Mouse (Mus musculus) olfactory bulb, adult 2 months (tissue): Measurements from ENCODE around the gene Nipal1. TPM values are rescaled to one million over a fixed set of nuclear protein-coding genes. Genes with fewer than 3 reads are reported as not detected.

Experiments
- H3K27ac ChIP-seq: fragments of 200-500 bp; 2 replicates; pipeline ENCODE4 v1.5.1; 2012; ENCODE audit warnings: low read depth, low read length; ENCODE audit not compliant: insufficient read depth
- H3K4me1 ChIP-seq: fragments of 200-500 bp; 2 replicates; pipeline ENCODE4 v1.6.1; 2012; ENCODE audit warnings: low read length; ENCODE audit not compliant: control insufficient read depth, insufficient read depth
- H3K4me3 ChIP-seq: fragments of 200-500 bp; 2 replicates; pipeline ENCODE4 v1.5.1; 2012; ENCODE audit warnings: mild to moderate bottlenecking, low read depth, low read length, moderate library complexity; ENCODE audit not compliant: insufficient read depth
- CTCF ChIP-seq: fragments of 200-500 bp; IDR thresholded peaks from 2 replicates; pipeline ENCODE4 v1.5.1; 2012; ENCODE audit warnings: low read depth, mild to moderate bottlenecking, low read length, moderate library complexity; ENCODE audit not compliant: insufficient read depth
- POLR2A ChIP-seq: fragments of 200-500 bp; IDR thresholded peaks from 2 replicates; pipeline ENCODE4 v1.6.1; 2012; ENCODE audit warnings: mild to moderate bottlenecking, low read depth, low read length, moderate library complexity; ENCODE audit not compliant: insufficient read depth
- WGBS: fragments of 180-500 bp; shearing (Covaris S2); methylation state at CpG from one replicate; pipeline ENCODE4 v1.1.7; 2018; 5-methylcytosine and 5-hydroxymethylcytosine counted together
- polyA plus RNA-seq: library from polyadenylated mRNA; stranded (reverse); fragments of >200 nt; gene quantifications from 2 replicates; pipeline ENCODE4 v1.2.4, GENCODE M21; 2012; ENCODE audit warnings: low replicate concordance; ENCODE audit not compliant: missing spikeins, insufficient read depth, insufficient read length

The Nipal1 gene
- polyA plus RNA-seq, 1 experiment, result not detected

DNA sequence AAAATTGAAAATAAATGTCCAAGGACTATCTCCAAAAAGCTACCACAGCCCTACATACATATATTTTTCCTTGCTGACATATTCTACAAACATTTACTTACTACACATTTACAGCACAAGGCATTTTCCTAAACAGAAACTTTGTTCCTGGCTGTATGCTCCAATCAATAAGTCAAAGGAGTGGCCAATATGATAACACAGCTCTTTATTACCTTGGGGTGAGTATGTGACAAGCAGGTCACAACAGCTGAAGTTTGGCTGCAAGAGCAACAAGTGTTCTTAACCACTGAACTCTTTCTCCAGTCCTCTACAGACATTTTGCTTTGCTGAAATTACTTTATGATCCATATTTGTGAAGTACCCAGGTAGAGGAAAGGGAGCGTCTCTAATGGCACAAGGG is 7.5 kb upstream of the Nipal1 start:
- TF ChIP-seq CTCF (no peak), POLR2A (no peak)
- no peaks in the 10 kb centered on the region for H3K4me1 ChIP-seq
- no peak overlapping the region for H3K4me3 ChIP-seq
- H3K27ac ChIP-seq, result no peak overlapping the region
- 98% methylated on average over 1 of the region's 1 CpGs for WGBS

DNA sequence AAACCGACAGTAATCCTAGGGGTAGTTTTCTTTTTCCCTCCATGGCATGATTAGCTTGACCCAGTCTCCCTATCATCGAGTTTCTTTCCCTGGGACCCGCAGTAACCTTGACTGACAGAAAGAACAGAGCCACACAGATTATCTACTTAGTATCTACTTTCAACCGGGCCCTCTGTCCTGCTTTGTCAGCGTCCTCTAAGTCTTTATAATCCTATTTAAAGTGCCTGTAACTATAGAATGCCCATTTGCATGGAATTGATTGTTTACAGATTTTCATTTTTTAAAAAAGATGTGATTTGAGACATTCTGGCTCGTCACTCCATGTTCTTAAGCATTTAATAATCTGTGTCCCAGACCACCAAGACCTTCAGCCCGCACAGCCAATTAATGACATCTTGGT is 3.9 kb upstream of the Nipal1 start:
- H3K4me3 ChIP-seq, result no peak overlapping the region
- no peak overlapping the region for H3K27ac ChIP-seq
- WGBS, result 80% methylated on average over 7 of the region's 7 CpGs
- H3K4me1 ChIP-seq, result peaks cover 12% of the 10 kb centered on the region
- TF ChIP-seq CTCF (no peak), POLR2A (no peak)

DNA sequence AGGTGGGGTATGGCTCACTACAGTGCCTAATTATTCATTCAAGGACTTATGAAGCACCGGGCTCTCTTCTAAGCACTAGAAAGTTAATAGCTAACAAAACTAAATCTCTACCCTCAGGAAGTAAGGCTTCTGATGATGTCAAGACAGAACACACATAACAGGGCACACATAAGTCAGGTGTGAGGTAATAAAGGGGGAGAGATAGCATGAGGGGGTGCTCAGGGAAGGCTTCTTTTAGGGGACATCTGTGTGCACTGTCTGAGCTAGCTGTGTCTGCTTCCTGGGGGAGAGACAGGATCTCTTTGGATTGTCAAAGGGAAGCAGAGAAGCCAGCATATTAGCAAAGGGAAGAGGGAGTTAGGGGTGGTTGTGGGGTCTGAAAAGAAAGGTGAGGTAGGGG is 3.4 kb upstream of the Nipal1 start, which contains the start of gene Cnga1:
Gene Cnga1, minus strand, starts transcription at position 101 of the 400 bp plus-strand sequence.
- TF ChIP-seq CTCF, result no peak
- TF ChIP-seq POLR2A, result no peak

DNA sequence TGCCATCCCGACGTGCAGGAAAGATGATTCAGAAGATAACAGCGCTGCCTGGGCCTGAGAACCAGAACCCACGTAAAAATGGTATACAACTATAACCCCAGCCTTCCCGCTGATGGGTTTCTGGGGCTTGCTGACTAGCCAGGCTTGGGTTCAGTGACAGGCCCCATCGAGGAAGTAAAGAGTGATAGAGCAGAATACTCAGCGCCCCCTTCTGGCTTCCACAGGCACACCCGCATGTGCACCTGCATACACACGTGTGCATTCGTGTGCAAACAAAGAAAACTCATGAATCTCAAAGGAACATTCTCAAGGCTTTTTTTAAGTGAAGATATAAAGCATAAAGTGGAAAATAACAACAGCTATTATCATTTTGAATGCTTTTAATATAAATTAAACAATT is 1.5 kb upstream of the Nipal1 start:
- H3K4me3 ChIP-seq, result no peak overlapping the region
- H3K27ac ChIP-seq, result no peak overlapping the region
- WGBS, result 56% methylated on average over 10 of the region's 10 CpGs
- peaks cover 12% of the 10 kb centered on the region for H3K4me1 ChIP-seq
- TF ChIP-seq POLR2A (no peak), CTCF (no peak)

More for the DNA sequence above, 3.4 kb upstream of the Nipal1 start, which contains the start of gene Cnga1:
- H3K27ac ChIP-seq, result no peak within 1 kb of the TSS
- 49% methylated on average over 1 of the region's 1 CpGs for WGBS
- peaks cover 12% of the 10 kb centered on the region for H3K4me1 ChIP-seq
- H3K4me3 ChIP-seq, result no peak within 1 kb of the TSS

DNA sequence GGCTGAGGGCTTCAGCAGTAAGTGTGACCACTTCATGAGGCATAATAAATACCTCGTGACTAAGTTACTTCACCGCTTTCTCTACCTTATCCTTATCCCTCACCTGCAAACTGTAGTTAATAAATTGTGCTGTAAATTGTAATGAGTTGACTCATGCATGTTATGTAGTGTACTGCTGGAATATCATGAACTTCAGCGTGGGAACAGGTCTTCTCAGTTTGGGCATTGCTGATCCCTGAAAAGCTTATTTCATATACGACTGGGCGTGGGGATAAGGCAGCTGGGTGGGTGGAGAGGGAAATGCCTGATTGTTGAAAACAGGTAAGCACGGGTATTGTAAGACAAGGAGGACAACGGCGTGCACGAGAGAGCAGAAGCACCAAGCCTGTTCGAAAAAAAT is 599 bp upstream of the Nipal1 start:
- peak overlapping the region; percentile 51 for H3K4me3 ChIP-seq
- H3K4me1 ChIP-seq, result peaks cover 12% of the 10 kb centered on the region
- TF ChIP-seq CTCF (no peak), POLR2A (no peak)
- no peak overlapping the region for H3K27ac ChIP-seq
- WGBS, result 26% methylated on average over 10 of the region's 10 CpGs

DNA sequence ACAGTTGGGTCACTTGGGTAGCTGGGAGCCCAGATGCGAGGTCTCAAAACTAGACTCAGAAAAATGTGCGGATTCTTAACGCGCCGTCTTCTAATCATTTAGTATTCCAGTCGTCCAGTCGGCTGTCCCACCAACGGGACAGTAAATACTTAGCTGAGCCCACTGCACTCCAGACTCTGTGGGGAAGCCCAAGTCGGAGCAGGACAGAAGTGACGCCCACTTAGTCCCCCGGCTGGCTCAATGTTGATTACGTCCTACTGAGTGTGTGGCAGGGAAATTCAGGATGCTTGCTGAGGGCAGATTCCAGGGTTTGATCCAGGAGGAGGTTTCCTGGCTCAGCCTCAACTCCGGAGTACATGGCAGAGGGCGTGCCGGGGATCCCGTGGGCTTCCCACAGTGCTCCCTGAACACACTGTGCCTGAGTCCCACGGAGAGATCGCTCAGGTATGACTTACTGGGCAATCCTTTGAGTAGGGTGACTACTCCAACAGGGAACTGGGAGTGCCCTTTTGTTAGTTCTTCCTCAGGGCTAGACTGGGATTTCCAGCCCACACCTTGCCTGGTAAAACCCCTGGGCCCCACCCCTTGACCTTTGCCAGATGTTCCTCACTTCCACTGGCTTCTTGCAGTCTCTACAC is 482 bp downstream of the Nipal1 start:
- peaks cover 12% of the 10 kb centered on the region for H3K4me1 ChIP-seq
- 5% methylated on average over 18 of the region's 18 CpGs for WGBS
- no peak overlapping the region for H3K27ac ChIP-seq
- no peak for TF ChIP-seq CTCF
- H3K4me3 ChIP-seq, result peak overlapping the region; percentile 51

DNA sequence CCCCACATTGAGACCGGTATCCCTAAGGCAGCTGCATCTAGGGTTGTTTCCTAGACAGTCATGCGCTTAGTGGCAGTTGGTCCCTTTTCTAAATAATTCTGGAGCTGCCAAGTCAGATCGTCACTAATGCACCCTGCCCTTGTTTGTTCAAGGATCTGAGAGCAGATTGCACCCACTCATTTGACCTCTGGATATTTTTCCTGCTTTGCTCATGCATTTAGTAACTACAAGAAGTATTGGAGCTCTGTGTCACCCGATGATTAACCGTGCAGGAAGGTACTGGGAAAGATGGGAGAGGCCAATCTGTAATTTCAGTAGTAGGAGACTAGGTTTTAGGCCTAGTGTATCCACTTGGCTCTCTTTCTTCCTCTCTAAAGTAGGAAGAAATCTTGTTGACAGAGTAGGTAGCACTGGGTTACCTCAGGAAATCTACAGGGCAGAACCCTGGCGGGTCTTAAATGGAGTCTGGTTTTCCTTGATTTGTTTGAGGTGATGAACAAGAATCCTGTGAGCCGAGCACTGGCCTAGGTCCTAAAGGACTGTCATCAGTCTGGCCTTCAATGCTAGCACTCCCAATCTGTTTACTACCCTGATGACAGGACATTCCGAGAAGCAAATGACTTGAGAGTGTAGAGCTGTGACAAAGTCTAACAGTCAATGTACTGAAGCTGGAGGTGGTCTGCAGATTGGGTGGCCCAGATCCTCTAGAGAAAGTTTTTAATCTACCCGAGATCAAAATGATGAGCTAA is 1.6 kb downstream of the Nipal1 start:
- H3K27ac ChIP-seq, result no peak overlapping the region
- H3K4me1 ChIP-seq, result peaks cover 12% of the 10 kb centered on the region
- WGBS, result 90% methylated on average over 9 of the region's 9 CpGs
- no peak for TF ChIP-seq POLR2A
- no peak for TF ChIP-seq CTCF
- H3K4me3 ChIP-seq, result no peak overlapping the region

DNA sequence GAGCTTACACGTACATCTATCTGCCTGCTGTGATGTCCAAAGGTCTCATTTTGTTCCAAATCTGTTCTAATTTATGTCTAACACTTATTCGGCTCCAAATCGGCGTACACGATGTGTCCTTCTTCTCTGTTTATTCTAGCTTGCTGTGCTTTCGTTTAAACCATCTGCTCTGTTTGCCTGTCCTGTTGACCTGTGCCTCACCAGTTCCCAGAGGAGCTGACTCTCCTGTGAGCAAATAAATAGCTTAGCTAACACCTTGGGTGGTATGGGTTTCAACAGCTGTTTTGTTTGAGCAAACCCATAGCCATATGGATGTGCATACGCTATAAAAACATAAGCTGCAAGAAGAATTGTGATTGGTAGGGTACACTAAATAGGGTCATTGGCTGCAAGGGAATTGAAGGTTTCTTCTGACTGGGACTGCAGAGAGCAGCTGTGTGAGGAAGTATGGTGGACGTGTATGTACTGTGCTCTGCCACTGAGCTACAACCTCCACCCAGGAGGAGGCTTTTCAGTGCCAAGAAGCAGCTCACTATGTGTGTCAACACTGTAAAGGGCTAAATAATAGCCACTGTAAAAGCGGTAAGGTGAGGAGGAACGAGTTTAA is 5.6 kb downstream of the Nipal1 start:
- WGBS, result 82% methylated on average over 10 of the region's 10 CpGs
- peaks cover under 1% of the 10 kb centered on the region for H3K4me1 ChIP-seq
- H3K27ac ChIP-seq, result no peak overlapping the region
- no peak for TF ChIP-seq POLR2A
- TF ChIP-seq CTCF, result no peak
- no peak overlapping the region for H3K4me3 ChIP-seq

DNA sequence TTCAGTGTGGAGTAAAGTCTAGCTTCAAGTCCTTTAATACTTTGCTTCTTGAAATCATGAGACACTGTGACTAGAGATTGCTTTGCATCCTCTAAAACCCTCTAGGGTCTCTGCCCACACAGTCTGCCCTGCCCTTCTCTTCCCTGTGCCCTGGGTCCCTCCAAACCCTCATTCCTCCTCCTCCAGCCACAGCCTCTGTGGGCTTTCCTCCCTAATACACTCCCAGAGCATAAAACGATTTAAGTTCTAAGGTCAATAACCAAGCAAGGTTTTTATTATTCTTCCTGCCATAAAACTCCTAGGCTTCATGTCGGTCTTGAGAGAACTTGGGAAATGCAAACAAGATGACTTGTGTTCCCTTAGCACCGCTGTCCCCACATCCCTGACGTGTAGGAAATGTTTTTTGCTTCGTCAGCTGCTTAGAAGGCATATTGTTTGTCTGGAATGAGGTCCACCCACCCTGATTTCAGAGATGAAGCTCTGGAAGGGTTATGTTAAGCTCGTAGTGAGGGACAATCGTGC is 8.7 kb downstream of the Nipal1 start:
- Histone ChIP-seq H3K4me1 (no peaks in the 10 kb centered on the region), H3K27ac (no peak overlapping the region), H3K4me3 (no peak overlapping the region)
- TF ChIP-seq POLR2A (no peak), CTCF (no peak)
- 68% methylated on average over 7 of the region's 7 CpGs for WGBS
